Mouse (Mus musculus) intestine, embryonic 15.5 days (tissue): ENCODE results near the gene Optn. TPM values are rescaled to one million over a fixed set of nuclear protein-coding genes. Genes with fewer than 3 reads are reported as not detected.
"Not testable (repeated sequence)": the region's sequence is repeated elsewhere in the genome, so short reads cannot be mapped to it uniquely, and the experiment has no call there.

Experiments used
- ATAC-seq: fragments of 200-750 bp; cut with Nextera tagmentation; 2 replicates; pipeline ENCODE4 v1.8.0; 2017; ENCODE audit warnings: moderate TSS enrichment, moderate library complexity
- H3K27ac ChIP-seq: fragments of 300-500 bp; sonication (generic); 2 replicates; pipeline ENCODE4 v1.5.1; 2015; ENCODE audit warnings: mild to moderate bottlenecking, inconsistent platforms
- H3K27me3 ChIP-seq: fragments of 300-500 bp; sonication (generic); replicated peaks from 2 replicates; pipeline ENCODE4 v1.6.1; 2015; ENCODE audit warnings: inconsistent platforms
- H3K36me3 ChIP-seq: fragments of 300-500 bp; sonication (generic); 2 replicates; pipeline ENCODE4 v1.6.1; 2015; ENCODE audit warnings: inconsistent platforms
- H3K4me1 ChIP-seq: fragments of 300-500 bp; sonication (generic); replicated peaks from 2 replicates; pipeline ENCODE4 v1.6.1; 2015; ENCODE audit warnings: inconsistent platforms
- H3K4me2 ChIP-seq: fragments of 300-500 bp; sonication (generic); replicated peaks from 2 replicates; pipeline ENCODE4 v1.6.1; 2015; ENCODE audit warnings: mild to moderate bottlenecking, inconsistent platforms
- H3K4me3 ChIP-seq: fragments of 300-500 bp; sonication (generic); replicated peaks from 2 replicates; pipeline ENCODE4 v1.5.1; 2015; ENCODE audit warnings: inconsistent platforms
- H3K9ac ChIP-seq: fragments of 300-500 bp; sonication (generic); 2 replicates; pipeline ENCODE4 v1.6.1; 2015; ENCODE audit warnings: inconsistent platforms
- H3K9me3 ChIP-seq: fragments of 300-500 bp; sonication (generic); 2 replicates; pipeline ENCODE4 v1.6.1; 2016; ENCODE audit warnings: inconsistent platforms
- WGBS: fragments of 180-500 bp; shearing (Covaris S2); methylation state at CpG from one replicate; pipeline ENCODE4 v1.1.7; 2015; 5-methylcytosine and 5-hydroxymethylcytosine counted together
- polyA plus RNA-seq: library from polyadenylated mRNA; unstranded; fragments of >200 nt; fragmentation: Nextera tagmentation; extraction: Ambion mirVana; gene quantifications from 2 replicates; pipeline ENCODE4 v1.2.1, GENCODE M21; 2015

Optn gene
- polyA plus RNA-seq = 17.3 and 18.7 TPM in 2 replicates

DNA sequence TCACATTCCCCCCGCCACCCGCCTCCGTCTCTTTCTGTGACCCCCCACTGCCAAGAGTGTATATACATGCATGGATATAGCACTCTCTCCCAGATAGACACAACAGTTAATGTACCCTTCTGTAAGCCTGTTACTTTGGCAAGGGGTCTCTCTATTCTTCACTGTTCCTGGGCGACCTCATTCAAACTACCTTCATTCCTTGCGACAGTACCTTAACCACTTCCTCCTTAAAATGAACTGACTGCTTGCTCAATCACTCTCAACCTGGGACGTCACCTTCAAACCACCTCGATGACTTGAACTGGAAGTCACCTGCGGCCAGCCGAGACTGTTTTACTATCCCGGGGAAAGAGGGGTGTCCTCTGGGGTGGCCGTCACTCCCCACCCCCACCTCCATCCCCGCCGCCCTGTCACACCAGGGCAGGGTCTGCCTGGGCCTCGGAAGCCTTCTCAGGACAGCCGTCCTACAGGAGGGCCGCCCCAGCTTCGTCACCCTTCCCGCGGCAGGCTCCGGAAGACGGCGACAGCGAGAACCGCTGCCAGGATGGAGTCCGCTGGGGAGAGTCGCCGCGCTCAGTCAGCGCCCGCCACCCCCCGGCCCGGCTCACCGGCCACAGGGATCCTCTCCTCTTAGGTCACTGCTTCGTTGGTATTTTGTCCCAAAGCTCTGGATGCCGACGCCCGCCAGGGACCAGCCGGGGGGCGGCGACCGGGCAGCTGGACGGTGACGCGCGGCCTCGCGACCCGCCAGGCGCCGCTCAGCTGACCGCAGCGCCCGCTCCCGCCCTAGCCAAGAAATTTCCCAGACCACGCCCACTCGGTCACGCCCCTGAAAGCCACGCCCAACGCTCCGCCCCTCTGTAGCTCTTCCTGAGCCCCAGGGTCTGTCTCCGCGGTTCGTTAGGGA, at the start of gene Optn:
Gene Optn, minus strand, starts transcription at position 753 of the 907 bp plus-strand sequence.
- H3K27ac ChIP-seq = peak within 1 kb of the TSS; percentile 38; the same call in 1 of the 2 replicates
- H3K4me2 ChIP-seq = peak within 1 kb of the TSS; percentile 94
- no peaks in the 10 kb centered on the region for H3K27me3 ChIP-seq
- H3K36me3 ChIP-seq = no peaks in the 10 kb centered on the region
- peak within 1 kb of the TSS; percentile 63 for H3K9ac ChIP-seq
- peak within 1 kb of the TSS; percentile 62 for H3K4me3 ChIP-seq
- H3K9me3 ChIP-seq = no peaks in the 10 kb centered on the region
- 3% methylated on average over 63 of the region's 63 CpGs for WGBS
- ATAC-seq = peak; percentile 95
- 0 out of 2 replicates have a peak, but pooled peaks cover 3% of the 10 kb centered on the region for H3K4me1 ChIP-seq

GRCm38 (mm10) chr2:5112785-5113291, 49.0 kb upstream of the Optn start:
- Histone ChIP-seq H3K9ac (no peak overlapping the region), H3K36me3 (no peaks in the 10 kb centered on the region), H3K27ac (peak overlapping the region; percentile 38; the same call in 1 of the 2 replicates), H3K9me3 (no peaks in the 10 kb centered on the region), H3K4me2 (no peak overlapping the region), H3K27me3 (no peaks in the 10 kb centered on the region), H3K4me1 (peaks cover 7% of the 10 kb centered on the region; the same call in 1 of the 2 replicates), H3K4me3 (no peak overlapping the region)
- ATAC-seq = no peak
- WGBS = 18% methylated on average over 8 of the region's 8 CpGs

- no peak for ATAC-seq
- Histone ChIP-seq H3K4me1 (peaks cover 6% of the 10 kb centered on the region; the same call in 1 of the 2 replicates), H3K27ac (no peak overlapping the region), H3K4me2 (no peak overlapping the region), H3K27me3 (no peaks in the 10 kb centered on the region), H3K9ac (no peak overlapping the region), H3K4me3 (no peak overlapping the region), H3K9me3 (no peaks in the 10 kb centered on the region), H3K36me3 (no peaks in the 10 kb centered on the region)
- 25% methylated on average over 1 of the region's 1 CpGs for WGBS
Observed at GRCm38 (mm10) chr2:5102891-5103290, 39.0 kb upstream of the Optn start.

DNA sequence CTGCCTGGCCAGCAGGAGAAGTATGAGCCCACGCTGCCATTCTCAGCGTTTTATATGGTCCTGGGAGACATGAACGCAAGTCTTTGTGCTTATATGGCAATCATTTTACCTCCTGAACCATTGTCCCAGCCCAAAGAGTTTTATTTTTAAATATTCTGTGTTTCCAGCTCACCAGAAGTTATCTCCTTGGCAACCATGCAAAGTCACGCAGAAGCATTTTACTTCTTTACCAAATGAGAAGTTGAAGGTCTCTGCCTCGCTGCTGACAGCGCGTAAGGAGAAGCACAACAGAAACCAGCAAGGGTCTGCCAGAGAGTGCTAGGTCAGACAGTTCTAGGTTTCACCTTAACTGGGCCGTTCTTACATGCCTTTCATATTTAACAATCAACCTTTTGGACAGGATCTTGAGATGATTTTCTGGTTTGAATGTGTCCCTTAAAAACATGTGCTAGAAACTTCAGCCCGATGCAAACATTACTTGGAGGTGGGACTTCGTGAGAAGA, 37.9 kb upstream of the Optn start:
- Histone ChIP-seq H3K9me3 (no peaks in the 10 kb centered on the region), H3K36me3 (no peaks in the 10 kb centered on the region), H3K4me1 (peaks cover 10% of the 10 kb centered on the region; the same call in 1 of the 2 replicates), H3K27ac (no peak overlapping the region), H3K4me2 (no peak overlapping the region), H3K4me3 (no peak overlapping the region), H3K27me3 (no peaks in the 10 kb centered on the region), H3K9ac (no peak overlapping the region)
- ATAC-seq = no peak
- 86% methylated on average over 10 of the region's 10 CpGs for WGBS

GRCm38 (mm10) chr2:5099176-5099575, 35.3 kb upstream of the Optn start:
- Histone ChIP-seq H3K4me2 (no peak overlapping the region), H3K36me3 (no peaks in the 10 kb centered on the region), H3K4me3 (no peak overlapping the region), H3K9me3 (no peaks in the 10 kb centered on the region), H3K9ac (no peak overlapping the region), H3K27ac (no peak overlapping the region), H3K27me3 (no peaks in the 10 kb centered on the region), H3K4me1 (peaks cover 10% of the 10 kb centered on the region; the same call in 1 of the 2 replicates)
- WGBS = 63% methylated on average over 6 of the region's 6 CpGs
- no peak for ATAC-seq

DNA sequence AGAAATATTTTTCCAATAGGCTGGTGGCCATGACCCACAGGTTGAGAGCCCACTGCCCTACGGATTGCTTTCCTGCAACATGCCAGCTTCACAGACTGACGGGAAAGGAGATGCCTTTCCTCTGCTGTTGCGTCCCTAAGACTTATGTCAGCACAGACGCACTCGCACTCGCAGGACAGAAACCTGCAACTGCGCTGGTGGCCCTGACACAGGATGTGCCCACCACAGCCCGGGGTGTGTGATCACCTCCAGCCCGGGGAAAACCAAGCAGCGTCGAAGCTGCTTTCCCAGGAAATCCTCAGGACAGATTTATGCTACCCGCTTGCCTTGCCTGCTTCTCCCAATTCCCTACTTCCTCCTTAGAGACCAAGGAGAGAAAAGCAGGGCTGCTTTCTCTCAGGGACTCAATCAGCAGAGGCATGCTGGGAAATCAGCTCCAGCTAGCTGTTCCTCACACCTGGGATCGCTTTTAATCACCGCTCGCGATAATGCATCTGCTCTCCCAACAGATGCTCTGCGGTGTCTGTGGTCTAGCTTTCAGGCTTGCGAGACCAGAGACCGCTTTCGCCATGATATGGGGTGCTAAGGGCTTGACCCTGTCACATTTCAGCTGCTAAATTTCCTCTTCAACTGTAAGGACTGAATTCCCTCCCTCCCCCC, 34.1 kb upstream of the Optn start:
- 0 out of 2 replicates have a peak, but pooled peaks have one; percentile 25 for ATAC-seq
- Histone ChIP-seq H3K27ac (no peak overlapping the region), H3K9me3 (no peaks in the 10 kb centered on the region), H3K4me1 (peaks cover 10% of the 10 kb centered on the region; the same call in 1 of the 2 replicates), H3K4me2 (peak overlapping the region; percentile 49), H3K9ac (peak overlapping the region; percentile 14; the same call in 1 of the 2 replicates), H3K4me3 (peak overlapping the region; percentile 1), H3K36me3 (no peaks in the 10 kb centered on the region), H3K27me3 (no peaks in the 10 kb centered on the region)
- 17% methylated on average over 20 of the region's 20 CpGs for whole genome bisulfite sequencing

DNA sequence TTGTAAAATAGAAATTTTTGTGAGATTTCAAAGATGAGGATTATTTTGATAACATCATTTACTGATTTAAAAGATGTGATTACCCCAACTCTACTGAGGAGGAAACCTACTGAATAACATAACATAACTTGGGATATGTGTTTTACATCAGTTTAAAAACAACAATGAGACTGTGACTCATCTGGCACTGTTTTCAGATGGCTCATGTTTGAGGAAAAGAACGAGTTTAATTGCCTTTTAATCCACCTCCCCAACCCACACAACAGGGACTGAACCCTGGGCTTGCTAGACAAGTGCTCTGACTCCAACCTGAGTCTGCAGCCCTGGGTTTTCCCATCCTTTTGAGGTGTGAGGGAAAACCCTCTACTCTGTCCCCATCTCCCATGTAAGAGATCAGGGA, 31.5 kb upstream of the Optn start:
- no peaks in the 10 kb centered on the region for H3K36me3 ChIP-seq
- no peaks in the 10 kb centered on the region for H3K27me3 ChIP-seq
- peaks cover 8% of the 10 kb centered on the region; the same call in 1 of the 2 replicates for H3K4me1 ChIP-seq
- no peak overlapping the region for H3K4me3 ChIP-seq
- WGBS = 11% methylated on average over 1 of the region's 1 CpGs
- H3K9me3 ChIP-seq = no peaks in the 10 kb centered on the region
- no peak overlapping the region for H3K9ac ChIP-seq
- no peak for ATAC-seq
- no peak overlapping the region for H3K4me2 ChIP-seq
- no peak overlapping the region for H3K27ac ChIP-seq

DNA sequence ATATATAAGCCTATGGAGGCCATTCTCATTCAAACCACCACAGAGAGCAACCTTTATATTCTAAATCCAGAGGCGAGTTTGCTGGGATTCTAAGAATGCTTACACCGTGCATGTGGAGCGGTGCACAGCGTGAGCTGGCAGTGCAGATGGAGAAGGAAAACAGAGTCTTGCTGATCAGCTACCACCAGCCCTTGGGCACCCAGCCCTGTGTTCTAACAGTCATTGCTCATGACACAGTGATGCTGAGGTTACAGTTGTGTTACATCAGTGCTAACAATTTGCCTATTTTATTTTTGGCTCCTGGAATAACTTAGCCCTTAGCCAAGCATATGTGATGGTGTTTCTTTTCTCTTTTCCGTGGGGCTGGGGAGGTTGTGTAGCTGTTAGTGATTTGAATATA, 31.0 kb upstream of the Optn start:
- no peak for ATAC-seq
- 90% methylated on average over 5 of the region's 5 CpGs for WGBS

GRCm38 (mm10) chr2:5090385-5090784, 26.5 kb upstream of the Optn start:
- not testable (repeated sequence) for H3K36me3 ChIP-seq, H3K27me3 ChIP-seq, H3K4me2 ChIP-seq, H3K9ac ChIP-seq, H3K4me1 ChIP-seq, H3K9me3 ChIP-seq, H3K27ac ChIP-seq, ATAC-seq, H3K4me3 ChIP-seq
- 73% methylated on average over 4 of the region's 4 CpGs for WGBS

More for the DNA sequence above, 31.0 kb upstream of the Optn start:
- Histone ChIP-seq H3K27ac (no peak overlapping the region), H3K4me3 (no peak overlapping the region), H3K9ac (no peak overlapping the region), H3K4me1 (peaks cover 8% of the 10 kb centered on the region; the same call in 1 of the 2 replicates), H3K27me3 (no peaks in the 10 kb centered on the region), H3K4me2 (no peak overlapping the region), H3K36me3 (no peaks in the 10 kb centered on the region), H3K9me3 (no peaks in the 10 kb centered on the region)

DNA sequence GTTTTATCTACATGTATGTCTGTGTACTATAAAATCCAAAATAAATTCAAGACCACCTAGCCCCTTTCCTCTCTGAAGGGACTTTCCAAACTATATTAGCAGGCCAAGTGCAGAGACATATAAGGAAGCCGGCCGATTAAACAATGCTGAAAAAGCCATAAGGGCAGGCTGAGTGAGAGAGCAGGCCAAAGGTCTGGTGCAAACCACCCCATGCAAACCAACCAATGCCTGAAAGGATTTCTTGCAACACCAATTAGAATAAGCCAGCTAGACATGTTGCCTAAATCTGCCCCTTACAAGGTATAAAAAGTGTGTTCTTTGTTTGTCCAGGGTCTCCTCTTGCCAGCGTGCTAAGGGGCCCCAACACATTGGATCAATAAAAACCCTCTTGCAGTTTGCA, 23.8 kb upstream of the Optn start:
- no peaks in the 10 kb centered on the region for H3K36me3 ChIP-seq
- no peak overlapping the region for H3K4me2 ChIP-seq
- no peaks in the 10 kb centered on the region for H3K9me3 ChIP-seq
- H3K4me1 ChIP-seq = no peaks in the 10 kb centered on the region
- H3K27ac ChIP-seq = no peak overlapping the region
- H3K27me3 ChIP-seq = no peaks in the 10 kb centered on the region
- no peak for ATAC-seq
- no peak overlapping the region for H3K9ac ChIP-seq
- no peak overlapping the region for H3K4me3 ChIP-seq
- 77% methylated on average over 3 of the region's 3 CpGs for WGBS

- 91% methylated on average over 7 of the region's 7 CpGs for WGBS
- ATAC-seq = no peak
Observed at GRCm38 (mm10) chr2:5083739-5084138, 19.9 kb upstream of the Optn start.

More at GRCm38 (mm10) chr2:5083739-5084138, 19.9 kb upstream of the Optn start:
- 0 out of 2 replicates have a peak, but pooled peaks cover 3% of the 10 kb centered on the region for H3K4me1 ChIP-seq
- no peaks in the 10 kb centered on the region for H3K27me3 ChIP-seq
- H3K4me2 ChIP-seq = no peak overlapping the region
- no peak overlapping the region for H3K9ac ChIP-seq
- H3K36me3 ChIP-seq = no peaks in the 10 kb centered on the region
- H3K27ac ChIP-seq = no peak overlapping the region
- no peak overlapping the region for H3K4me3 ChIP-seq
- no peaks in the 10 kb centered on the region for H3K9me3 ChIP-seq
